Mouse (Mus musculus) limb, embryonic 14.5 days (tissue): ENCODE measurements at regions not wholly inside any gene's neighbourhood (a gene's known extent, or its start where the extent isn't known, plus 50 kb on each side); places are given as distances from the start of the nearest gene placed in this dataset.

ENCODE experiments used
- ATAC-seq: fragments of 200-750 bp; cut with Nextera tagmentation; 2 replicates; pipeline ENCODE4 v1.8.0; 2017; ENCODE audit warnings: low read depth, moderate number of reproducible peaks, moderate TSS enrichment; ENCODE audit not compliant: low FRiP score
- DNase-seq: peaks from one replicate; pipeline ENCODE4 v3.0.0-alpha.2; 2015; ENCODE audit warnings: low spot score
- H3K27ac ChIP-seq: fragments of 300-500 bp; sonication (generic); replicated peaks from 2 replicates; pipeline ENCODE4 v1.5.1; 2014; ENCODE audit warnings: low read depth, mild to moderate bottlenecking, low read length, moderate library complexity, mixed read lengths
- H3K27me3 ChIP-seq: fragments of 300-500 bp; sonication (generic); 2 replicates; pipeline ENCODE4 v1.6.1; 2014; ENCODE audit warnings: low read length, mixed read lengths; ENCODE audit not compliant: control insufficient read depth, insufficient read depth
- H3K36me3 ChIP-seq: fragments of 300-500 bp; sonication (generic); 2 replicates; pipeline ENCODE4 v1.6.1; 2014; ENCODE audit warnings: mild to moderate bottlenecking, low read length, moderate library complexity, mixed read lengths; ENCODE audit not compliant: control insufficient read depth, insufficient read depth
- H3K4me1 ChIP-seq: fragments of 300-500 bp; sonication (generic); 2 replicates; pipeline ENCODE4 v1.6.1; 2014; ENCODE audit warnings: antibody characterized with exemption, low read length, mixed read lengths; ENCODE audit not compliant: control insufficient read depth, insufficient read depth
- H3K4me2 ChIP-seq: fragments of 300-500 bp; sonication (generic); replicated peaks from 2 replicates; pipeline ENCODE4 v1.6.1; 2014; ENCODE audit warnings: low read depth, mild to moderate bottlenecking, low read length, moderate library complexity; ENCODE audit not compliant: severe bottlenecking
- H3K4me3 ChIP-seq: fragments of 300-500 bp; sonication (generic); replicated peaks from 2 replicates; pipeline ENCODE4 v1.5.1; 2014; ENCODE audit warnings: low read length
- H3K9ac ChIP-seq: fragments of 300-500 bp; sonication (generic); 2 replicates; pipeline ENCODE4 v1.6.1; 2014; ENCODE audit warnings: mild to moderate bottlenecking, low read depth, low read length, moderate library complexity; ENCODE audit not compliant: severe bottlenecking
- H3K9me3 ChIP-seq: fragments of 300-500 bp; sonication (generic); 2 replicates; pipeline ENCODE4 v1.6.1; 2016; ENCODE audit warnings: low read length; ENCODE audit not compliant: control insufficient read depth
- POLR2A ChIP-seq: fragments of 200-500 bp; IDR thresholded peaks from 2 replicates; pipeline ENCODE4 v1.8.0; 2012; ENCODE audit warnings: inconsistent platforms, mild to moderate bottlenecking, moderate library complexity, borderline replicate concordance; ENCODE audit not compliant: insufficient read depth, insufficient read length; ENCODE audit errors: extremely low read depth
- WGBS: fragments of 180-500 bp; shearing (Covaris S2); extraction: QIAGEN DNeasy Blood & Tissue Kit; methylation state at CpG from one replicate; pipeline ENCODE4 v1.1.7; 2014; 5-methylcytosine and 5-hydroxymethylcytosine counted together

DNA sequence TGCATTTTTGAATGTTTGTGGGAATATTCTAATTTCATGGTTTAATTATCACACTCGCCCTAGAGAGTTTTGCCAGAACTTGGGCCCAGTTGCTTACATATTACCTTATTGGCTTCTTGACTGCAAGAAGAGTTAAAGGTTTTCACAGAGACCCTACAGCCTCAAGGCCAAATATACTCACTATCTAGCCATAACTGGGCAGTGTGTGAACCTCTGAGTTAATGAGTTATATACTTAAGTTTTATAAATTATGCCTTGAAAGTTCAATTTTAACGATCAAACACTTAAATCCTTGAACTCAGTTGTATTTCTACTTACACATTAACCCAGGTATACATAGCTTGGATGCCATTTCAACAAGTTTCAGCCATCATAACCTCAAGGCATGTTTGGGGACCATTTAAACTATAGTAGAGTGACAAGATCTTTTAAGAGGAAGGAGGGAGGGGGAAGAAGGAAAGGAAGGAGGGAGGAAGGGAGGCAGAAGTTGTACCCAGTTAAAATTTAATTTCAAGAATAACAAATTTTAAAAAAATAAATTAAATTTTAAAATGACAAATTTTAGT is 52.5 kb upstream of the Gm6993 start:
- peaks cover 30% of the 10 kb centered on the region; the same call in 1 of the 2 replicates for H3K4me1 ChIP-seq
- no peaks in the 10 kb centered on the region for H3K36me3 ChIP-seq
- TF ChIP-seq POLR2A = no peak
- H3K9ac ChIP-seq = no peak overlapping the region
- no peaks in the 10 kb centered on the region for H3K9me3 ChIP-seq
- H3K27ac ChIP-seq = no peak overlapping the region
- H3K4me2 ChIP-seq = no peak overlapping the region
- no peaks in the 10 kb centered on the region for H3K27me3 ChIP-seq
- DNase-seq = no peak
- WGBS = 72% methylated on average over 2 of the region's 2 CpGs
- no peak overlapping the region for H3K4me3 ChIP-seq
- ATAC-seq = no peak

DNA sequence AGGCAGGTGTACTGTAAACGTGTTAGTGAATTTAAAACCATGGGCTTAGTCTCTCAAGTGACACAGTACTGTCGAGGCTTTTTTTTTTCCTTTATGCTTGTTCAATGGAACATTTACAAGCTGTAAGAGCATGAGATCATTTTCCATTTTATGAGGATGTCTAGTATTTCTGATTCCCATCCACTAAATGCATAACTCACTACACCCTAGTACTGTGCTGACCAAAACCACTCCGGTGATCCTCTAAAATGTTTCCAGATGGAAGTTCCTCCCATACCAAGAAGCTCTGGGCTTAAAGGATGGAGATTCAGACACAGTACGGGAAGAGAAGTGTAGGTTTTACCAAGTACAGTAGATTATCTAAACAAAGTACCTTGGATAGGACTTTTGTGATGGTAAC is 50.3 kb upstream of the Gm6993 start:
- Histone ChIP-seq H3K9me3 (no peaks in the 10 kb centered on the region), H3K27ac (peak overlapping the region; percentile 55; the same call in 1 of the 2 replicates), H3K4me1 (peaks cover 20% of the 10 kb centered on the region; the same call in 1 of the 2 replicates), H3K27me3 (no peaks in the 10 kb centered on the region), H3K4me3 (no peak overlapping the region), H3K9ac (no peak overlapping the region), H3K36me3 (no peaks in the 10 kb centered on the region), H3K4me2 (no peak overlapping the region)
- 37% methylated on average over 4 of the region's 4 CpGs for WGBS
- ATAC-seq (peak; percentile 70), DNase-seq (peak; percentile 69)
- TF ChIP-seq POLR2A = no peak
